Mouse (Mus musculus) kidney, embryonic 15.5 days (tissue): ENCODE measurements around the gene Zfp473. TPM values are rescaled to one million over a fixed set of nuclear protein-coding genes. Genes with fewer than 3 reads are reported as not detected.
"Not testable (repeated sequence)": the region's sequence is repeated elsewhere in the genome, so short reads cannot be mapped to it uniquely, and the experiment has no call there.

Source experiments
- ATAC-seq: fragments of 200-750 bp; cut with Nextera tagmentation; replicated peaks from 2 replicates; pipeline ENCODE4 v1.8.0; 2017; ENCODE audit warnings: moderate TSS enrichment; ENCODE audit not compliant: low FRiP score
- H3K27ac ChIP-seq: fragments of 300-500 bp; sonication (generic); 2 replicates; pipeline ENCODE4 v1.5.1; 2015; ENCODE audit warnings: mild to moderate bottlenecking, inconsistent platforms
- H3K27me3 ChIP-seq: fragments of 300-500 bp; sonication (generic); 2 replicates; pipeline ENCODE4 v1.6.1; 2015; ENCODE audit warnings: inconsistent platforms
- H3K36me3 ChIP-seq: fragments of 300-500 bp; sonication (generic); 2 replicates; pipeline ENCODE4 v1.6.1; 2015; ENCODE audit warnings: inconsistent platforms
- H3K4me1 ChIP-seq: fragments of 300-500 bp; sonication (generic); 2 replicates; pipeline ENCODE4 v1.6.1; 2015; ENCODE audit warnings: inconsistent platforms
- H3K4me2 ChIP-seq: fragments of 300-500 bp; sonication (generic); 2 replicates; pipeline ENCODE4 v1.6.1; 2015; ENCODE audit warnings: moderate library complexity, mild to moderate bottlenecking, inconsistent platforms
- H3K4me3 ChIP-seq: fragments of 300-500 bp; sonication (generic); replicated peaks from 2 replicates; pipeline ENCODE4 v1.5.1; 2015; ENCODE audit warnings: mild to moderate bottlenecking, inconsistent platforms
- H3K9ac ChIP-seq: fragments of 300-500 bp; sonication (generic); 2 replicates; pipeline ENCODE4 v1.6.1; 2015; ENCODE audit warnings: mild to moderate bottlenecking, inconsistent platforms
- H3K9me3 ChIP-seq: fragments of 300-500 bp; sonication (generic); replicated peaks from 2 replicates; pipeline ENCODE4 v1.6.1; 2016; ENCODE audit warnings: inconsistent platforms
- WGBS: fragments of 180-500 bp; shearing (Covaris S2); methylation state at CpG from one replicate; pipeline ENCODE4 v1.1.7; 2015; ENCODE audit warnings: mixed read lengths; 5-methylcytosine and 5-hydroxymethylcytosine counted together
- polyA plus RNA-seq: library from polyadenylated mRNA; unstranded; fragments of >200 nt; fragmentation: Nextera tagmentation; extraction: Ambion mirVana; gene quantifications from 2 replicates; pipeline ENCODE4 v1.2.1, GENCODE M21; 2015

The Zfp473 gene
- polyA plus RNA-seq, 1 experiment from 2014 or later = 2.1 TPM

- Histone ChIP-seq H3K27me3 (no peaks in the 10 kb centered on the region), H3K4me1 (no peaks in the 10 kb centered on the region), H3K9me3 (0 out of 2 replicates have a peak, but pooled peaks cover 2% of the 10 kb centered on the region), H3K4me2 (no peak overlapping the region), H3K36me3 (no peaks in the 10 kb centered on the region), H3K9ac (no peak overlapping the region), H3K4me3 (no peak overlapping the region), H3K27ac (no peak overlapping the region)
- WGBS = 87% methylated on average over 5 of the region's 5 CpGs
- no peak for ATAC-seq
These were observed 41.0 kb downstream of the Zfp473 start for GRCm38 (mm10) chr7:44709881-44710280.

- Histone ChIP-seq H3K9me3 (0 out of 2 replicates have a peak, but pooled peaks cover 6% of the 10 kb centered on the region), H3K9ac (no peak within 1 kb of the TSS), H3K27me3 (no peaks in the 10 kb centered on the region), H3K27ac (no peak within 1 kb of the TSS), H3K4me3 (no peak within 1 kb of the TSS), H3K36me3 (no peaks in the 10 kb centered on the region), H3K4me2 (no peak within 1 kb of the TSS), H3K4me1 (no peaks in the 10 kb centered on the region)
- no peak for ATAC-seq
- WGBS = 71% methylated on average over 14 of the region's 14 CpGs
These were observed 42.3 kb downstream of the Zfp473 start, which contains the start of gene Izumo2 for GRCm38 (mm10) chr7:44708574-44708973. TSS of gene Izumo2 (plus strand) at chr7:44708742.

- not testable (repeated sequence) for H3K36me3 ChIP-seq, H3K4me2 ChIP-seq, ATAC-seq, H3K4me3 ChIP-seq, H3K27ac ChIP-seq, H3K9me3 ChIP-seq, H3K9ac ChIP-seq, H3K27me3 ChIP-seq, H3K4me1 ChIP-seq
- whole genome bisulfite sequencing = 78% methylated on average over 6 of the region's 6 CpGs
These were observed 42.8 kb downstream of the Zfp473 start for GRCm38 (mm10) chr7:44708093-44708492.

GRCm38 (mm10) chr7:44707169-44707675 is 43.6 kb downstream of the Zfp473 start:
- no peaks in the 10 kb centered on the region for H3K27me3 ChIP-seq
- H3K4me3 ChIP-seq = no peak overlapping the region
- no peaks in the 10 kb centered on the region for H3K36me3 ChIP-seq
- H3K9me3 ChIP-seq = 0 out of 2 replicates have a peak, but pooled peaks cover 6% of the 10 kb centered on the region
- 87% methylated on average over 5 of the region's 5 CpGs for WGBS
- H3K27ac ChIP-seq = no peak overlapping the region
- no peak for ATAC-seq
- no peak overlapping the region for H3K9ac ChIP-seq
- no peaks in the 10 kb centered on the region for H3K4me1 ChIP-seq
- H3K4me2 ChIP-seq = no peak overlapping the region

GRCm38 (mm10) chr7:44706322-44706721 is 44.5 kb downstream of the Zfp473 start:
- ATAC-seq = no peak
- no peak overlapping the region for H3K4me2 ChIP-seq
- H3K27me3 ChIP-seq = no peaks in the 10 kb centered on the region
- H3K9ac ChIP-seq = no peak overlapping the region
- H3K36me3 ChIP-seq = no peaks in the 10 kb centered on the region
- H3K4me1 ChIP-seq = no peaks in the 10 kb centered on the region
- 0 out of 2 replicates have a peak, but pooled peaks cover 6% of the 10 kb centered on the region for H3K9me3 ChIP-seq
- no peak overlapping the region for H3K4me3 ChIP-seq
- no peak overlapping the region for H3K27ac ChIP-seq

DNA sequence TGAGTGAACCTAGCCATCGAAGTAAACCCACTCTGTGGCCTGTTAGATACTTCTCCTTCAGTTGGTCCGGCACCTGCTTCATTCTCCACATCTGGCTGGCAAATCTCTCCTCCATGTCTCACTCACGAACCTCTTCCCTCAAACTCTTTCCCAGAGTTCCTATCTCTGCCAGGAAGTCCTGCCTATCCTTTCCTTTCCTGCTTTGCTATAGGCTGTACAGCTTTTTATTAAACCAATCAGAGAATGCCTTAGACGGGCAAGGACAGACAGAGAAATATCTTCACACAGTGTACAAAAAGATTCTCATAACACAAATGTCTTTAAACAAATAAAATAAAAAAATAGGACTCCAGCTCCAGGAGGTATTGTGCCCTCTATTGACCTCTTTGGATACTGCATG is 45.8 kb downstream of the Zfp473 start:
- Histone ChIP-seq H3K4me3 (no peak overlapping the region), H3K4me2 (no peak overlapping the region), H3K27me3 (no peaks in the 10 kb centered on the region), H3K36me3 (no peaks in the 10 kb centered on the region), H3K4me1 (no peaks in the 10 kb centered on the region), H3K9me3 (0 out of 2 replicates have a peak, but pooled peaks cover 6% of the 10 kb centered on the region), H3K9ac (no peak overlapping the region), H3K27ac (no peak overlapping the region)
- 92% methylated on average over 4 of the region's 4 CpGs for WGBS
- ATAC-seq = no peak

GRCm38 (mm10) chr7:44704363-44704762 is 46.5 kb downstream of the Zfp473 start:
- 57% methylated on average over 3 of the region's 3 CpGs for WGBS
- Histone ChIP-seq H3K36me3 (no peaks in the 10 kb centered on the region), H3K9me3 (0 out of 2 replicates have a peak, but pooled peaks cover 6% of the 10 kb centered on the region), H3K27ac (no peak overlapping the region), H3K4me1 (no peaks in the 10 kb centered on the region), H3K4me2 (no peak overlapping the region), H3K9ac (no peak overlapping the region), H3K27me3 (no peaks in the 10 kb centered on the region), H3K4me3 (no peak overlapping the region)
- ATAC-seq = no peak

GRCm38 (mm10) chr7:44702985-44703384 is 47.9 kb downstream of the Zfp473 start:
- 78% methylated on average over 8 of the region's 8 CpGs for WGBS
- Histone ChIP-seq H3K27ac (no peak overlapping the region), H3K27me3 (no peaks in the 10 kb centered on the region), H3K4me2 (no peak overlapping the region), H3K4me3 (no peak overlapping the region), H3K36me3 (no peaks in the 10 kb centered on the region), H3K4me1 (no peaks in the 10 kb centered on the region), H3K9ac (no peak overlapping the region), H3K9me3 (0 out of 2 replicates have a peak, but pooled peaks cover 6% of the 10 kb centered on the region)
- ATAC-seq = no peak

DNA sequence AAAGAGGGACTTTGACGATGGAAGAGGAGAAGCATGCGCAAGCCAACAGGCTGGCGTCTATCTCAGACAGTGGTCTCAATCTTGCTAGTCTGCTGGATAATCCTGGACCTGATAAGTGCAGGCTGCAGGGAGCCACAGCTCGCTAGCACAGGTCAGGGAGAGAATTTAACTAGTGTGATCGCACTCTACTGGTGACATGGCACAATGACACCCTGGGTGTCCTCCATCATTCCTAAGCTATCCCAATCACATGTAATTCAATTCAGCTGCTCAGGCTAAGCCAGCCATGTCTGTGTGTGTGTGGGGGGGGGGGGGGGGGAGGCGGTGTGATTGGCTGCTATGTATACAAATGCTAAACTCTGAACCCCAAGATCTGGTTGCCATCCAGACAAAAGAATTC is 48.9 kb downstream of the Zfp473 start:
- Histone ChIP-seq H3K9ac (0 out of 2 replicates have a peak overlapping the region, but pooled peaks have one; percentile 10), H3K27ac (no peak overlapping the region), H3K36me3 (no peaks in the 10 kb centered on the region), H3K9me3 (0 out of 2 replicates have a peak, but pooled peaks cover 6% of the 10 kb centered on the region), H3K4me2 (no peak overlapping the region), H3K4me1 (peaks cover 8% of the 10 kb centered on the region), H3K4me3 (no peak overlapping the region), H3K27me3 (no peaks in the 10 kb centered on the region)
- no peak for ATAC-seq
- WGBS = 7% methylated on average over 6 of the region's 6 CpGs

GRCm38 (mm10) chr7:44697980-44698379 is 52.9 kb downstream of the Zfp473 start:
- no peak overlapping the region for H3K9ac ChIP-seq
- H3K4me2 ChIP-seq = no peak overlapping the region
- H3K27me3 ChIP-seq = no peaks in the 10 kb centered on the region
- no peaks in the 10 kb centered on the region for H3K9me3 ChIP-seq
- 42% methylated on average over 7 of the region's 7 CpGs for whole genome bisulfite sequencing
- no peak for ATAC-seq
- H3K4me1 ChIP-seq = peaks cover 8% of the 10 kb centered on the region
- no peak overlapping the region for H3K4me3 ChIP-seq
- H3K36me3 ChIP-seq = no peaks in the 10 kb centered on the region
- no peak overlapping the region for H3K27ac ChIP-seq

DNA sequence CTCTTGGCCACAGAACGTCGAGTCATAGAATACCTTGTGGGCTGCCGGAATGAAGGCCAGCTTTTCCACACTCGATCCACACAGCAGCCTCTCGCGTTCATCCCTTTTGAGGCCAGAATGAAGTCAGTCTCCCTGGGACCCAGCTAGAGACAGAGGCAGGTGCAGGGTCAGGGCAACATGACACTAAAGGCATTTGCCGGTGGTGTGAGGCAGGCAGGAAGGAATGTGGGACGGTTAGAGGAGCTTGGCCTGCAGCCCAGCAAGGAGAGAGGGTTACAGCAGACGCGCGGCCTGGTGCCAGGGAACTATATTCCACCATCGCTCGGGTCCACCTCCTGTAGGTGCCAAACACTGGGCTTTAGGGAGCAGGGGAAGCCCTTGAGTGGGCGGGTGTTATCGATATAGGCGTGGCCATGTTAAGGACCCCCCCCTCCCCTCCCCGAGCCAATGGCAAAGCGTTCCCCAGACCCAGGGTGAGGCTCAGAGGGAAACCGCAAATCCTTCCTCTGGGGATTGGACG is 53.6 kb downstream of the Zfp473 start:
- no peak; the same call in 1 of the 2 replicates for ATAC-seq
- Histone ChIP-seq H3K4me3 (no peak overlapping the region), H3K4me2 (no peak overlapping the region), H3K36me3 (no peaks in the 10 kb centered on the region), H3K9ac (no peak overlapping the region), H3K4me1 (peaks cover 8% of the 10 kb centered on the region), H3K27me3 (no peaks in the 10 kb centered on the region), H3K27ac (no peak overlapping the region), H3K9me3 (no peaks in the 10 kb centered on the region)
- WGBS = 12% methylated on average over 20 of the region's 20 CpGs

GRCm38 (mm10) chr7:44695223-44695622 is 55.6 kb downstream of the Zfp473 start:
- no peaks in the 10 kb centered on the region for H3K27me3 ChIP-seq

More at GRCm38 (mm10) chr7:44695223-44695622, 55.6 kb downstream of the Zfp473 start:
- Histone ChIP-seq H3K4me2 (no peak overlapping the region), H3K36me3 (no peaks in the 10 kb centered on the region), H3K4me3 (no peak overlapping the region), H3K4me1 (peaks cover 8% of the 10 kb centered on the region), H3K27ac (no peak overlapping the region), H3K9ac (no peak overlapping the region), H3K9me3 (no peaks in the 10 kb centered on the region)
- no peak for ATAC-seq
- 92% methylated on average over 4 of the region's 4 CpGs for WGBS
